Mouse (Mus musculus) macrophage (primary cell): ENCODE data around the gene Mybpc1. TPM values are rescaled to one million over a fixed set of nuclear protein-coding genes. Genes with fewer than 3 reads are reported as not detected.
"Not testable (repeated sequence)": the region's sequence is repeated elsewhere in the genome, so short reads cannot be mapped to it uniquely, and the experiment has no call there.

ENCODE experiments used
- H3K27ac ChIP-seq: fragments of 350-480 bp; formaldehyde crosslinking; 2 replicates; pipeline ENCODE4 v1.9.0; 2021
- H3K36me3 ChIP-seq: fragments of 350-480 bp; formaldehyde crosslinking; 2 replicates; pipeline ENCODE4 v1.9.0; 2021; ENCODE audit errors: inconsistent target
- H3K4me3 ChIP-seq: fragments of 350-480 bp; formaldehyde crosslinking; 2 replicates; pipeline ENCODE4 v1.9.0; 2021; ENCODE audit errors: inconsistent target
- H3K79me2 ChIP-seq: fragments of 350-480 bp; formaldehyde crosslinking; 2 replicates; pipeline ENCODE4 v1.9.0; 2021; ENCODE audit errors: inconsistent target
- WGBS: methylation state at CpG from one replicate; pipeline ENCODE4 v1.1.7; 2026; ENCODE audit warnings: inconsistent platforms; ENCODE audit not compliant: missing documents; 5-methylcytosine and 5-hydroxymethylcytosine counted together
- polyA plus RNA-seq: library from polyadenylated mRNA; stranded (reverse); fragments of 250-400 nt; gene quantifications from 3 replicates; pipeline ENCODE4 v1.2.4, GENCODE M21; 2018; ENCODE audit warnings: inconsistent platforms

Gene Mybpc1
- polyA plus RNA-seq, 1 experiment from 2014 or later, result not detected

DNA sequence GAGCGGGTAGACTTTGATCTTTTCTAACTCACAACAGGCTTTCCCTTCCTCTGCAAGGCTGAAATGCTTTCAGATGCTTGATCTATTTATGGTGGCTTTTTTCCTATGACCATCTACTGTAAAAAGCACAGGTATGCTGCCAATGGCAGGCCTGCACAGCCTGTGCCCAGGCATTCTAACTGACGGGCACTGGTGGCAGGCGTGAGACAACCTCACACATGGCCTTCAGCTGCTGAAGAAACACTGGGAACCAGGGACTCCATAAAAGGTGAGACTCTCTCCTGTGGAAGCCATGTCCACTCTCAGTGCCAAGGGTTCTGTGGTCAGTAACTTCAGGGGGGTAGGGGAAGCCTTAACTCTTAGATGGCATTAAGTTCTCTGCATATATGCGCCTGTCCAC, 12.6 kb downstream of the Mybpc1 start:
- 96% methylated on average over 4 of the region's 4 CpGs for WGBS
- H3K36me3 ChIP-seq, result no peaks in the 10 kb centered on the region
- no peaks in the 10 kb centered on the region for H3K79me2 ChIP-seq
- H3K27ac ChIP-seq, result no peak overlapping the region
- H3K4me3 ChIP-seq, result no peak overlapping the region

DNA sequence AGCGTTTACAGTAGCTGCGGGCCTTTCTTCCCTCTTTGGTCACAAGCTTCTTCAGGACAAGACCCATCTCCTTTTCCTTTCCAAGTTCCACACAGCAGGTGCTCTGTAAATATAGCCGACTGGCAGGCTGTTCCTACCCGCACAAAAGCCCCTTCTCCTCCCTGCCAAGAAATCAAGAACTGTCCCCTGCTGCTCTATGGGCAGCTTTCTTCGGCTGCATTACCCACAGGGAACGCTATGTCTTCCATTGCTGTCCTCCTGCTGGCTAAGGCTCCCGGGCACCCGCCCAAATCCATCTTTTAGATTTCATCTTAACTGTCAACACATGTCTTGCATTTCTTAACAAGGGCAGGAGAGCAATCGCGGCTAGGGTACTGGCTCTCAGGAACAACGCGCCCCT, 13.9 kb downstream of the Mybpc1 start:
- H3K36me3 ChIP-seq, result no peaks in the 10 kb centered on the region
- 91% methylated on average over 10 of the region's 12 CpGs for WGBS
- H3K79me2 ChIP-seq, result no peaks in the 10 kb centered on the region
- no peak overlapping the region for H3K27ac ChIP-seq
- H3K4me3 ChIP-seq, result no peak overlapping the region

DNA sequence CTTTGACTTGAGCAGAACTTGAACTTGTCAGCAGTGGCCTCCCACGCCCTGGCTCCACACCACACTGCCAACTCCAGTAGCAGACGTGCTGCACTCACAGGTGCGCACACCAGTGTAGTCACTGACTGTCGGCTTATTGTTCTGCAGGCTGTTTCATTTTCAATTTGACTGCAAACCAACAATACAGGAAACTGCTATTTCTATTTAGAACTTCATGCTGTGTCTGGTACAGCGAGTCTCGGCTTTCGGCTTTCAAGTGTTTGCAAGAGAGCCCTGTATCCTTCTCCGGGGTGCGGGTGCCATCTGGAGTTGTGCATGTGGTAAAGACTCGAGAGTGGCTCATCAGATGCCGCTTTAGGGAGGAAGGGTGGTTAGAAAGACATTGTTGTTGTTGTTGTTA, 20.5 kb downstream of the Mybpc1 start:
- 38% methylated on average over 11 of the region's 11 CpGs for WGBS
- Histone ChIP-seq H3K36me3 (no peaks in the 10 kb centered on the region), H3K79me2 (no peaks in the 10 kb centered on the region), H3K4me3 (no peak overlapping the region), H3K27ac (no peak overlapping the region)

DNA sequence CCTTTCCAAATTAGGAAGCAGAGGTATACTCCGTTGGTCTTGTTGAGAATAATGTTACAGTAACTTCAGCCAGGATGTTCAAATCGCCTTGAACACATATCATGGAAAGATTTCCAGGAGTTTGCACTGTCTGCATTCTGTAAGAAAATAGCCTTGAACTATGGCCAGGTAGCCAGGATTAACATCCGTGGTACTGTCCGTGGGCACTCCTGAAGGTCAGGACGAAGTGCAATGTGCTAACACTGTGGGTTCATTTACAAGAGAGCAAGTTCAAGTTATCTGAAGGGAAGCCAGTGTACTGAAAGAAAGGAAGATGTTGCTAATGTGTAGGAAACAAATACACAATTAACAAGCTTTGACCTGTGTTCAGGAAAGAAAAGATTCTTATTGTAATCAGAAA, 24.2 kb downstream of the Mybpc1 start:
- no peak overlapping the region for H3K4me3 ChIP-seq
- H3K79me2 ChIP-seq, result no peaks in the 10 kb centered on the region
- H3K27ac ChIP-seq, result no peak overlapping the region
- WGBS, result 85% methylated on average over 5 of the region's 5 CpGs
- no peaks in the 10 kb centered on the region for H3K36me3 ChIP-seq

DNA sequence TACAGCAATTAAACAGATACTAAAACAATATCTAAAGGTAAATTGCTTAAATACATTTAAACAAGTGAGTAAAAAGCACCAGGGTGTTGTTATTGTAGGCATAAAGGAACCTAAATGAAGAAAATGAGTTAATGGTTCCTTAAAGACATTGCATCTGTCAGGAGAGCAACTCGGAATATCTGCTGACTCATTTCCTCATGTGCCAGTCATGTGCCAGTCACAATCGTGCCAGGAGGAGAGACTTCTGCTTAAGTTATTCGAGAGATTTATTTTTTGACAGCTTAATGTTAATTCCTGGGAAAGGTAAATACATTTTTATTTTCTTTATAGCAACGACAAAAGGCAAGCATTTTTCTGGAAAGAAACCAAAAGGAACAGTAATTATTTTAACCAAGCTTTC, 26.3 kb downstream of the Mybpc1 start:
- H3K79me2 ChIP-seq, result no peaks in the 10 kb centered on the region
- peak overlapping the region; percentile 90 for H3K27ac ChIP-seq
- H3K36me3 ChIP-seq, result no peaks in the 10 kb centered on the region
- WGBS, result 0% methylated on average over 4 of the region's 4 CpGs
- H3K4me3 ChIP-seq, result no peak overlapping the region

DNA sequence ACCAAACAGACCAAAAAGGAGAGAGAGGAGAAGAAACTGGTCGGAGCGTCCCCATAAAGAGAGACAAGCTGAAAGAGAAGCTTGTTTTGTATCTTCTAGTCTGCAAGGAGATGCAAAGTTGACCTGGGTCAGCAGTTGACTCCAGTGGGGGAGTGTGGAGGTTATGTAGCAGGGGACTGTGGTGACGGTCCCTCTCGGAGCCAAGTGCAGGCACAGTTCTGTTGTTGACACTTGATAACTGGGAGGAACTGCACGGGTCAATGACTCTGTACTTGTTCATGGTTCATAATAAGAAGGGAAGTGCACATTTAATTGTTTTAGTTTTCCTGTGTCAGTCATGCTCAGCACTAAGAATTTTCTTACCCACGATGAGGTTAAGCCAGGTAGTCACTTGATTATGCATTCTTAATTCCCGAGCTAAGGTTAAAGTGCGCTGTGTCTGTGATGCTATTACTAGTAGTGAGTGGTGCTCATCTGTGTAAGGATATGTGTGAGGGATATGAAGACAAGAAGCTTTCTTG, 30.8 kb downstream of the Mybpc1 start:
- 75% methylated on average over 8 of the region's 8 CpGs for WGBS
- Histone ChIP-seq H3K36me3 (no peaks in the 10 kb centered on the region), H3K27ac (no peak overlapping the region), H3K79me2 (no peaks in the 10 kb centered on the region), H3K4me3 (no peak overlapping the region)

DNA sequence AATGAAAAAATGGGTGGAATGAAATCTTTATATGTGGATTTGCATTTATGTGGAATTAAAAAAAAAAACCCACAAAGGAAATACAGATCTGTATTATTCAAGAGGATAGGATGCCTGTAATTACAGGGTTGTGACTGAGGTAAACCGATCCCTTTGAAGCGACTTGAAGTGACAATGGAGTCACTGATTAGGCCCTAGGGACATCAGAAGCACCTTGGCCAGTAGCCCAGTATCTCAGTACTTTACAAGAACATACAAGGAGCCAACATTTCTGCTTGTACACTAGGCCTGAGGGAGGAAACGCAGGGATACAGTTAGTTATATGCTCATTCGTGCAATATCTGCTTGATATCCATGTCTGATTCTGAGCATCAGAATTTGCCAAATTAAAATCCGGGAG, 32.8 kb downstream of the Mybpc1 start:
- Histone ChIP-seq H3K36me3 (no peaks in the 10 kb centered on the region), H3K79me2 (no peaks in the 10 kb centered on the region), H3K27ac (no peak overlapping the region), H3K4me3 (no peak overlapping the region)
- 90% methylated on average over 5 of the region's 5 CpGs for WGBS

DNA sequence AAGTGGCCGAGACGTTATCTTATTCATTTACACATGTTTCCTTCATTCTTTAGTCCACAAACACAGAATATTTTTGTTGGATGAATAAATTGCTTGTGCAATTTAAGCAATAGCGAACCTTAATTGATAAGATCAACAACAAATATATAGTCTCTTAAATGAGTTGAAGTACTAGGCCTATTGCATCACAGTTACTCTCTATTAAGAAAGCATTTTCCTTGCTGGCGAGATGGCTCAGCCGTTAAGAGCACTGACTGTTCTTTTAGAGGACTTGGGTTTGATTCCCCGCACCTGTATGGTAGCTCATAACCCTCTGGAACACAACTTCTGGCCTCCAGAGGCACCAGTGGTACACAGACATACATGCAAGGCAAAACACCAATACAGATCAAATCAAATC, 47.9 kb downstream of the Mybpc1 start:
- H3K36me3 ChIP-seq, result no peaks in the 10 kb centered on the region
- 87% methylated on average over 6 of the region's 6 CpGs for WGBS
- H3K79me2 ChIP-seq, result no peaks in the 10 kb centered on the region
- H3K27ac ChIP-seq, result no peak overlapping the region
- H3K4me3 ChIP-seq, result no peak overlapping the region

DNA sequence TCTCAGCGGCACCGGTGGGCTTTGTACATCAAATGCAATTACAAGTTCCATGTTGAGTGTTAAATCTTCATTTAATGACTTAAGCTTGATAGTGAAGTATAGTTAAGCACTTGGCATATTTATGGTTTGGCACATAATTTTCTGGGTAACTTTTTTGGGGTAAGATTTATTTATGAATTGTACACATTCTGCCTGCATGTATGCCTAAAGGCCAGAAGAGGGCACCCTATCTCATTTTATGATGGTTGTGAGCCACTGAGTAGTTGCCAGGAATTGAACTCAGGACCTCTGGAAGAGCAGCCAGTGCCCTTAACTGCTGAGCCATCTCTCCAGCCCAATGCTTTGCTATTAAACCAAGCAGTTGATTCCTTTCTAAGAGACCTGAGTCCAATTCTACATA, 52.2 kb downstream of the Mybpc1 start:
- Histone ChIP-seq H3K4me3 (no peak overlapping the region), H3K36me3 (no peaks in the 10 kb centered on the region), H3K27ac (no peak overlapping the region), H3K79me2 (no peaks in the 10 kb centered on the region)
- WGBS, result 100% methylated on average over 2 of the region's 2 CpGs

DNA sequence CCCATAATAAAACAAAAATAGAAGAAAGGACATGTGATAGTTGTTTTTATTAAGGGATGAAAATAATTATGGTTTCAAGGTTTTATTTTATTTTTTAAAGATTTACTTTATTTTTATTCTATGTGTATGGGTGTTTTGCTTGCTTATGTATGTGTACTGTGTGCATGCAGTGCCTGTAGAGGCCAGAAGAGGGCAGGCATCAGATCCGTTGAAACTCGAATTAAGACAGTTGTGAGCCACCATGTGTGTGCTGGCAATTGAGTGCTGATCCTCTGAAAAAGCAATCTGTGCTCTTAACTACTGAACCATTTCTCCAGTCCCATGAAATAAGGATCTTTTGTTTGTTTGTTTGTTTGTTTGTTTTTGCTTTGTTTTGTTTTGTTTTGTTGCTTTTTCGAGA, 54.7 kb downstream of the Mybpc1 start:
- Histone ChIP-seq H3K79me2 (no peaks in the 10 kb centered on the region), H3K27ac (no peak overlapping the region), H3K4me3 (no peak overlapping the region), H3K36me3 (no peaks in the 10 kb centered on the region)
- WGBS, result 81% methylated on average over 3 of the region's 3 CpGs

DNA sequence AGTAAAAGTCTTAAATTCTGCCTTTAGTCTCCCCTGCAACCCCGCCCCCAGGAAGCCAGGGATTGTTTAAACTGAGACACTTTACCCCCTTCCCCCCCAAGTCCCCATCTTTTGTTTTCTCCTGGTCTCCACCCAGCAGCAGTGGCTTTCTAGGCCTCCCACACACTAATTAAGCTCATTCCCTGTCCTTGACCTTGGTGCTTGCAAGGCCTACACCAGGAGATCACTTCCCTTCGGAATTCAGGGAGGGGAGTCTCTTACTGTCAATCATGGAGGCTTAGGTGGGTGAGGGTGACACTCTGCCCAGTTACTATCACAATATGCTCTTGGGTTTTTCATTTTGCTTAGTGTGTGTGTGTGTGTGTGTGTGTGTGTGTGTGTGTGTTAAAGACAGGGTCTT, 57.3 kb downstream of the Mybpc1 start:
- Histone ChIP-seq H3K79me2 (no peaks in the 10 kb centered on the region), H3K27ac (no peak overlapping the region), H3K4me3 (no peak overlapping the region), H3K36me3 (no peaks in the 10 kb centered on the region)
- WGBS, result 85% methylated on average over 2 of the region's 2 CpGs

DNA sequence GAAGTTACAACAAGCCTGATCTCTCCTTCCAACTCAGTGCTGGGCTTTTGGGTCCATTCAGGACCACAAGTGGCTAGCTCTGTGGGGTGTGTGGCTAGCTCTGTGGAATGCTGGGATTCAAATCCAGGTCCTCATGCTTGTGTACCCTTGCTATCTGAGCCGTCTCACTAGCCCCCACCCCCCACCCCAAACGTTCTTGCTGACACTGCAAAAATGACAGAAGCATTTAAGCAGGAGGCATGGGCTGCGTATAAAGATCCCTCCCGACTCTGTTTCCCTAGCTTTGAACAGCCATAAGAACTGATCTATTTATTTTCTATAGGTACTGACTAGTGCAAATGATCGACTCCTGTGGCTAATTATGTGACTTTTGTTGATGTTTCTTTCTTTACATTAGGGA, 74.3 kb downstream of the Mybpc1 start:
- 74% methylated on average over 5 of the region's 5 CpGs for WGBS
- no peak overlapping the region for H3K27ac ChIP-seq
- H3K36me3 ChIP-seq, result no peaks in the 10 kb centered on the region
- H3K79me2 ChIP-seq, result no peaks in the 10 kb centered on the region
- no peak overlapping the region for H3K4me3 ChIP-seq

DNA sequence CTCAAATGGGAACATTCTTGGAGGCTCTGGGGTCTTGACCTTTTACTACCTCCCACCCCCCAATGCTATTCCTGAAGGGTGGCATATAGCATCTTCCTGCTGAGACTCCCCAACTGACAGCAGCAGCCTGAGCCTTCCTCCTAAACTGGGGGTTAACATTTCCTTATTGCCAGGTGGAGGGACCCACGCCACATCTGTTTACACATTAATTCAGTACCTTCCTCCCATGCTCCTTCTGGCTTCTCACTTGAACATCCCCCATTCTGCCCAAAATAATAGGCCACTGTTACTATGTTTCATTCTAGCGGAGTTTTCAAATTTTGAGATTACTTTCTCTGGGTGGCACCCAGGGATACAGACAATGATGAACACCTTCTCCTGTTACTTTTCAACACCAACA, 80.9 kb downstream of the Mybpc1 start:
- H3K79me2 ChIP-seq, result no peaks in the 10 kb centered on the region
- 100% methylated on average over 2 of the region's 2 CpGs for WGBS
- no peaks in the 10 kb centered on the region for H3K36me3 ChIP-seq
- H3K4me3 ChIP-seq, result no peak overlapping the region
- H3K27ac ChIP-seq, result no peak overlapping the region

DNA sequence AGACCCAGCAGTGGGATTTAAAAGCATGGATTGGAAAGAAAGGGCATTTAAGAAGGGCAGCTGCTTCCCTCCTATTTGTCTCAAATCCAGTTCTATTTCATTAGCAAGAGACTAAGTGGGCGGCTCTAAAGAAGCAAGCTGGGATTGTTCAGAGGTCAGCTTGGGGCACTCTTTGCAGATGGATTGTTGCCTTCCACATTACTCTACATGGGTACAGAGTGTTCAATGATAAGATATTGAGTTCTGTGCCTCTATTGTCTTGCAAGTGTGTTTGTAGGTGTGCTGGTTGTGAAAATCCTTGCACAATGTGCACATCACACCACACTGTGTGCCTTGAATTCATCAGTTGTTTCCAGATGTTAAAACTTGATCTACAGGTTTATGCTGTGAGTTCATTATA, 81.7 kb downstream of the Mybpc1 start:
- WGBS, result 94% methylated on average over 1 of the region's 1 CpGs

DNA sequence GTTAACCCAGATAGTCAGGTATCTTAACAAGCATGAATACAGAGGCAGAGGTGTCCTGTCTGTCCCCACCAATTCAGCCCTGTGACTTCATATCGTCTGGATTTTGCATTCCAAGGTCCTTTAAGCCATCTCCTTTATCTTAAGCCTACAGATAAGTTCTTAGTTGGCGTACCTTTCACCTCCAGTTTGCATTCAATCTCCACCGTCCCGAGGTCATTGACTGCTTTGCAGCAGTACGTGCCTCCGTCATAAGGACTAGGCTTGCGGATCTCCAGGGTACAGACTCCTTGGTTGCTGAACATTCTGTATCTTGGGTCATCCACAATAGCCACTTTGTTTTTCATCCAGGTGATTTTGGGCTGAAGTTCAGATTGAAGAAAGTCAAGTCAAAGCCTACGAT, 82.2 kb downstream of the Mybpc1 start:
- no peak overlapping the region for H3K4me3 ChIP-seq
- 93% methylated on average over 8 of the region's 8 CpGs for WGBS

More for the DNA sequence above, 81.7 kb downstream of the Mybpc1 start:
- no peaks in the 10 kb centered on the region for H3K36me3 ChIP-seq
- no peak overlapping the region for H3K27ac ChIP-seq
- H3K4me3 ChIP-seq, result no peak overlapping the region
- no peaks in the 10 kb centered on the region for H3K79me2 ChIP-seq

DNA sequence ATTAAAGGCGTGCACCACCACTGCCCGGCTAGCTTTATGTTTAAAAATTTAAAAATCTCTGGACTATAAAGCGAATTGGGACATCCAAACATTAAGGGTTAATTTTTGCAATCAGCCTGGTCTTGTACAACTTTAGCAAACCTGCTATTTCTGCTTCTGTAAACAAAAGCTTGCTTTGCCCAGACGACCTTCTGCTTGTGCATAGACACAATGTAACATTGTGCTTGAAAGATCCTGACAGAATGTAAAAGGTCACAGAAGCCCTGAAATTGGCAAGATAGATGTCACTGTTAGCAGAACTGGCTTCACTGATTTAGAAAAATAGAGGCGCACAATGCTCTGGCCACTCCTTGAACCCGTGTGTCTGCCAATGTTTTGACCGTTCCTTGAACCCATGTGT, 89.9 kb downstream of the Mybpc1 start:
- H3K27ac ChIP-seq, H3K79me2 ChIP-seq, H3K36me3 ChIP-seq, H3K4me3 ChIP-seq: not testable (repeated sequence)
- WGBS, result 90% methylated on average over 4 of the region's 7 CpGs

More for the DNA sequence above, 82.2 kb downstream of the Mybpc1 start:
- Histone ChIP-seq H3K79me2 (no peaks in the 10 kb centered on the region), H3K36me3 (no peaks in the 10 kb centered on the region), H3K27ac (no peak overlapping the region)
